Mouse (Mus musculus): ENCODE results near the gene Col12a1. TPM values are rescaled to one million over a fixed set of nuclear protein-coding genes. Genes with fewer than 3 reads are reported as not detected.

Col12a1 gene
- total RNA-seq, 2 experiments from 2014 or later: 0.68 TPM; not detected in 1

GRCm38 (mm10) chr9:79608795-79609194 is 109.8 kb downstream of the Col12a1 start:
- ATAC-seq (replicated peaks; ENCODE audit: low FRiP score, poor library complexity, severe bottlenecking): no peak

- no peak for ATAC-seq (replicated peaks; ENCODE audit: low FRiP score, poor library complexity, severe bottlenecking)
Observed at GRCm38 (mm10) chr9:79608062-79608531, 110.5 kb downstream of the Col12a1 start.

GRCm38 (mm10) chr9:79606122-79606521 is 112.5 kb downstream of the Col12a1 start:
- no peak for ATAC-seq (replicated peaks; ENCODE audit: low FRiP score, poor library complexity, severe bottlenecking)

- no peak for ATAC-seq (replicated peaks; ENCODE audit: low FRiP score, poor library complexity, severe bottlenecking)
Observed at GRCm38 (mm10) chr9:79605722-79606121, 112.9 kb downstream of the Col12a1 start.

- ATAC-seq (replicated peaks; ENCODE audit: low FRiP score, poor library complexity, severe bottlenecking): no peak
Observed at GRCm38 (mm10) chr9:79604546-79604945, 114.1 kb downstream of the Col12a1 start.

- ATAC-seq (replicated peaks; ENCODE audit: low FRiP score, poor library complexity, severe bottlenecking): no peak
Observed at GRCm38 (mm10) chr9:79603448-79603847, 115.2 kb downstream of the Col12a1 start.

- ATAC-seq (replicated peaks; ENCODE audit: low FRiP score, poor library complexity, severe bottlenecking): no peak
Observed at GRCm38 (mm10) chr9:79600237-79600570, 118.4 kb downstream of the Col12a1 start.

GRCm38 (mm10) chr9:79599395-79600236 is 119.0 kb downstream of the Col12a1 start:
- ATAC-seq (replicated peaks; ENCODE audit: low FRiP score, poor library complexity, severe bottlenecking): no peak

GRCm38 (mm10) chr9:79598578-79598977 is 120.1 kb downstream of the Col12a1 start:
- no peak for ATAC-seq (replicated peaks; ENCODE audit: low FRiP score, poor library complexity, severe bottlenecking)

- ATAC-seq (replicated peaks; ENCODE audit: low FRiP score, poor library complexity, severe bottlenecking): no peak
Observed at GRCm38 (mm10) chr9:79586415-79587195, 132.0 kb downstream of the Col12a1 start.

GRCm38 (mm10) chr9:79566838-79567237 is 151.8 kb downstream of the Col12a1 start:
- no peak for ATAC-seq (replicated peaks; ENCODE audit: low FRiP score, poor library complexity, severe bottlenecking)

GRCm38 (mm10) chr9:79553297-79553696 is 165.3 kb downstream of the Col12a1 start:
- no peak for ATAC-seq (replicated peaks; ENCODE audit: low FRiP score, poor library complexity, severe bottlenecking)

Other genes starting within 250 kb of the Col12a1 start
- 223 and 276 TPM in 2 replicates for gene Cox7a2, start 41.0 kb upstream of the Col12a1 start, total RNA-seq (2015; ENCODE audit: low replicate concordance)
- gene Cox7a2, start 41.0 kb upstream of the Col12a1 start, total RNA-seq (2017; ENCODE audit: low replicate concordance): 37.3 and 78.0 TPM in 2 replicates
- gene Tmem30a, start 74.7 kb upstream of the Col12a1 start, total RNA-seq (2015; ENCODE audit: low replicate concordance): 53.3 and 63.7 TPM in 2 replicates
- 57.2 and 72.6 TPM in 2 replicates for gene Tmem30a, start 74.7 kb upstream of the Col12a1 start, total RNA-seq (2017; ENCODE audit: low replicate concordance)